Mouse (Mus musculus) liver, postnatal 0 days (tissue): ENCODE data around the gene Cox7a2l. TPM values are rescaled to one million over a fixed set of nuclear protein-coding genes. Genes with fewer than 3 reads are reported as not detected.
A peak's percentile ranks its signal among the peaks of the same experiment; 100 is the strongest.

Source experiments
- ATAC-seq: fragments of 200-750 bp; cut with Nextera tagmentation; 2 replicates; pipeline ENCODE4 v1.8.0; 2017; ENCODE audit warnings: mild to moderate bottlenecking, moderate library complexity
- DNase-seq: peaks from one replicate; pipeline ENCODE4 v3.0.0-alpha.2; 2016
- H3K27ac ChIP-seq: fragments of 300-500 bp; sonication (generic); 2 replicates; pipeline ENCODE4 v1.5.1; 2014; ENCODE audit warnings: antibody characterized with exemption, moderate library complexity, mild to moderate bottlenecking, low read depth
- H3K27me3 ChIP-seq: fragments of 300-500 bp; sonication (generic); 2 replicates; pipeline ENCODE4 v1.6.1; 2014; ENCODE audit warnings: low read length, control low read depth, mixed read lengths; ENCODE audit not compliant: insufficient read depth
- H3K36me3 ChIP-seq: fragments of 300-500 bp; sonication (generic); replicated peaks from 2 replicates; pipeline ENCODE4 v1.6.1; 2014; ENCODE audit warnings: mild to moderate bottlenecking, control low read depth, low read length, moderate library complexity, mixed read lengths; ENCODE audit not compliant: insufficient read depth
- H3K4me1 ChIP-seq: fragments of 300-500 bp; sonication (generic); 2 replicates; pipeline ENCODE4 v1.6.1; 2014; ENCODE audit warnings: antibody characterized with exemption, mild to moderate bottlenecking, control low read depth; ENCODE audit not compliant: insufficient read depth
- H3K4me2 ChIP-seq: fragments of 300-500 bp; sonication (generic); 2 replicates; pipeline ENCODE4 v1.6.1; 2014; ENCODE audit warnings: low read depth, mild to moderate bottlenecking, low read length, moderate library complexity, mixed read lengths
- H3K4me3 ChIP-seq: fragments of 300-500 bp; sonication (generic); 2 replicates; pipeline ENCODE4 v1.5.1; 2014; ENCODE audit warnings: low read depth, low read length
- H3K9ac ChIP-seq: fragments of 300-500 bp; sonication (generic); replicated peaks from 2 replicates; pipeline ENCODE4 v1.6.1; 2014; ENCODE audit warnings: mild to moderate bottlenecking, moderate library complexity
- H3K9me3 ChIP-seq: fragments of 300-500 bp; sonication (generic); 2 replicates; pipeline ENCODE4 v1.6.1; 2016; ENCODE audit warnings: mild to moderate bottlenecking, control low read depth, low read length, mixed read lengths
- CTCF ChIP-seq: sonication (generic); IDR thresholded peaks from 2 replicates; pipeline ENCODE4 v1.5.1; 2016; ENCODE audit warnings: antibody characterized with exemption, low read depth
- EP300 ChIP-seq: IDR thresholded peaks from 2 replicates; pipeline ENCODE4 v1.6.1; 2016; ENCODE audit warnings: antibody characterized with exemption, low read depth, mild to moderate bottlenecking
- WGBS: fragments of 180-500 bp; shearing (Covaris S2); extraction: QIAGEN DNeasy Blood & Tissue Kit; methylation state at CpG from one replicate; pipeline ENCODE4 v1.1.7; 2014; ENCODE audit not compliant: insufficient replicate concordance; 5-methylcytosine and 5-hydroxymethylcytosine counted together
- polyA plus RNA-seq: library from polyadenylated mRNA; unstranded; fragments of >200 nt; fragmentation: Nextera tagmentation; extraction: Ambion mirVana; gene quantifications from 2 replicates; pipeline ENCODE4 v1.2.1, GENCODE M21; 2015

Gene Cox7a2l
- polyA plus RNA-seq, 1 experiment from 2014 or later: 112 TPM

- Histone ChIP-seq H3K4me3 (no peak overlapping the region), H3K9ac (no peak overlapping the region), H3K36me3 (no peaks in the 10 kb centered on the region), H3K4me2 (no peak overlapping the region), H3K27me3 (peaks cover 4% of the 10 kb centered on the region; the same call in 1 of the 2 replicates), H3K9me3 (no peaks in the 10 kb centered on the region), H3K27ac (no peak overlapping the region), H3K4me1 (0 out of 2 replicates have a peak, but pooled peaks cover 4% of the 10 kb centered on the region)
- 88% methylated on average over 2 of the region's 2 CpGs for WGBS
- TF ChIP-seq EP300 (no peak), CTCF (no peak)
- ATAC-seq: no peak
- DNase-seq: no peak
Observed at GRCm38 (mm10) chr17:83542424-83542823, 25.3 kb upstream of the Cox7a2l start.

- 51% methylated on average over 12 of the region's 12 CpGs for WGBS
- H3K4me2 ChIP-seq: no peak overlapping the region
- H3K27ac ChIP-seq: no peak overlapping the region
- no peak overlapping the region for H3K9ac ChIP-seq
- no peaks in the 10 kb centered on the region for H3K4me1 ChIP-seq
- no peaks in the 10 kb centered on the region for H3K9me3 ChIP-seq
- no peaks in the 10 kb centered on the region for H3K36me3 ChIP-seq
- no peaks in the 10 kb centered on the region for H3K27me3 ChIP-seq
- TF ChIP-seq CTCF (no peak), EP300 (no peak)
- no peak overlapping the region for H3K4me3 ChIP-seq
- DNase-seq: no peak
- no peak for ATAC-seq
Observed at GRCm38 (mm10) chr17:83539262-83540037, 22.3 kb upstream of the Cox7a2l start.

- Histone ChIP-seq H3K4me1 (peaks cover under 1% of the 10 kb centered on the region; the same call in 1 of the 2 replicates), H3K27ac (no peak overlapping the region), H3K36me3 (no peaks in the 10 kb centered on the region), H3K9me3 (no peaks in the 10 kb centered on the region), H3K4me2 (no peak overlapping the region), H3K4me3 (no peak overlapping the region), H3K27me3 (no peaks in the 10 kb centered on the region), H3K9ac (no peak overlapping the region)
- no peak for ATAC-seq
- TF ChIP-seq EP300: no peak
- no peak for TF ChIP-seq CTCF
- 86% methylated on average over 1 of the region's 1 CpGs for WGBS
- DNase-seq: no peak
Observed at GRCm38 (mm10) chr17:83538694-83539093, 21.6 kb upstream of the Cox7a2l start.

- DNase-seq: no peak
- Histone ChIP-seq H3K27me3 (no peaks in the 10 kb centered on the region), H3K27ac (no peak overlapping the region), H3K9me3 (no peaks in the 10 kb centered on the region), H3K9ac (no peak overlapping the region), H3K4me2 (no peak overlapping the region), H3K4me3 (no peak overlapping the region), H3K4me1 (peaks cover 4% of the 10 kb centered on the region; the same call in 1 of the 2 replicates), H3K36me3 (no peaks in the 10 kb centered on the region)
- ATAC-seq: no peak
- TF ChIP-seq CTCF: no peak
- TF ChIP-seq EP300: no peak
- 74% methylated on average over 9 of the region's 9 CpGs for WGBS
Observed at GRCm38 (mm10) chr17:83538141-83538540, 21.0 kb upstream of the Cox7a2l start.

- no peak overlapping the region for H3K4me2 ChIP-seq
- peaks cover 9% of the 10 kb centered on the region for H3K4me1 ChIP-seq
- TF ChIP-seq EP300 (no peak), CTCF (no peak)
- no peak overlapping the region for H3K27ac ChIP-seq
- ATAC-seq (no peak), DNase-seq (no peak)
- no peaks in the 10 kb centered on the region for H3K9me3 ChIP-seq
- H3K4me3 ChIP-seq: no peak overlapping the region
- H3K27me3 ChIP-seq: no peaks in the 10 kb centered on the region
- H3K9ac ChIP-seq: no peak overlapping the region
- 60% methylated on average over 9 of the region's 9 CpGs for WGBS
- H3K36me3 ChIP-seq: no peaks in the 10 kb centered on the region
Observed at GRCm38 (mm10) chr17:83533150-83533549, 16.0 kb upstream of the Cox7a2l start.

GRCm38 (mm10) chr17:83527651-83528381, 10.7 kb upstream of the Cox7a2l start:
- Histone ChIP-seq H3K4me3 (peak overlapping the region; percentile 32), H3K27ac (peak overlapping the region; percentile 70), H3K4me1 (peaks cover 34% of the 10 kb centered on the region), H3K4me2 (peak overlapping the region; percentile 64), H3K36me3 (no peaks in the 10 kb centered on the region), H3K9me3 (no peaks in the 10 kb centered on the region), H3K9ac (peak overlapping the region; percentile 52), H3K27me3 (no peaks in the 10 kb centered on the region)
- ATAC-seq (peak; percentile 77), DNase-seq (peak; percentile 49)
- TF ChIP-seq CTCF: no peak
- no peak for TF ChIP-seq EP300
- WGBS: 20% methylated on average over 17 of the region's 17 CpGs
